Mouse (Mus musculus) liver, embryonic 14.5 days (tissue): ENCODE data around the gene Man1a2.

Experiments used
- CTCF ChIP-seq: IDR thresholded peaks from 2 replicates; pipeline ENCODE4 v1.5.1; 2016; ENCODE audit warnings: antibody characterized with exemption, low read depth, control low read depth
- EP300 ChIP-seq: IDR thresholded peaks from 2 replicates; pipeline ENCODE4 v1.6.1; 2016; ENCODE audit warnings: antibody characterized with exemption, low read depth

GRCm38 (mm10) chr3:100547162-100547912 is 138.0 kb downstream of the Man1a2 start:
- TF ChIP-seq CTCF: peak; percentile 48; the same call in 1 of the 2 replicates
- peak; percentile 97 for TF ChIP-seq EP300
